Mouse (Mus musculus): ENCODE results near the gene Klhl9. TPM values are rescaled to one million over a fixed set of nuclear protein-coding genes. Genes with fewer than 3 reads are reported as not detected.

Gene Klhl9
- polyA plus RNA-seq, 1 experiment from 2014 or later: 95.6 TPM

DNA sequence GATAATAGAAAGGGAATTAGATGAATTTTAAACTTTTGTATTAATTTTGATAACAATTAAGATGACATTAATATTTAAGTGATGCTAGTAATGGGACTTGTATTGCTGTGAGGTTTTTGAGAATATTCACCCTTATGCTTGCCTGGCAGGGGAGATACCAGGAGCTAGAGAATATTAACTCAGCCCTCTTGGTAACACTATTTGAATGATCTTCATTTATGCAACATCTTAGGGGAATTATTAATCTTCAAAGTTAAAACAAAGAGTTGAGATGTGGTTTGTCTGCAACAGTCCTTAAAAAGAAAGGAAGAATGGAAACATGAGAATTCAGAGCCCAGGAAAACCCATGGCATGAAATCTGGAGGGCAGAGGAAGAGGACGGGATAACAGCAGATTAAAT lies 23.0 kb downstream of the Klhl9 start:
- WGBS: 93% methylated on average over 1 of the region's 1 CpGs
- DNase-seq (ENCODE audit: low spot score): no peak
- Histone ChIP-seq H3K36me3 (no peaks in the 10 kb centered on the region), H3K9me3 (replicated peaks) (no peaks in the 10 kb centered on the region), H3K4me1 (no peaks in the 10 kb centered on the region), H3K27ac (replicated peaks) (no peak overlapping the region), H3K27me3 (ENCODE audit: low read depth, poor library complexity, severe bottlenecking) (no peaks in the 10 kb centered on the region), H3K4me3 (no peak overlapping the region)

DNA sequence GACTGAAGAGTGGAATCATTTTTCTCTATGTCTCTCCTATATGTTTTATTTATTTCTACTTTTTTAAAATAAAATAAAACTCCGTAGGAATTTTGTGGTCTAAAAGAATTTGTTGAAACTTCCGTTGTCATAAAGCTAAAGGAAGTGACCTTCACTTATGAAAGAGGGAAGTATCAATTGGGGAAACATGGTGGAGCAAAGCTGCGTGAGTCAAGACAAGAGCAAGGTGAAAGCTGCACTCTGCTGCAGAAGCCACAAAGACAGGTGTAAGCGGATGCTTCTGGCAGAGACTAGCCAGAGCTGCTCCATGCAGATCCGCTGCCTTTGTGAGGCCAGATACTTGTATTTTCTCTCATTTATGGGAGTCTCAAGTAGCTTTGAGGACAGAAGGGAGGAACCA lies 23.5 kb downstream of the Klhl9 start:
- WGBS: 85% methylated on average over 5 of the region's 5 CpGs
- H3K9me3 ChIP-seq (replicated peaks): no peaks in the 10 kb centered on the region
- DNase-seq (ENCODE audit: low spot score): no peak
- H3K27me3 ChIP-seq (ENCODE audit: low read depth, poor library complexity, severe bottlenecking): no peaks in the 10 kb centered on the region
- H3K4me3 ChIP-seq: no peak overlapping the region
- H3K36me3 ChIP-seq: no peaks in the 10 kb centered on the region
- no peaks in the 10 kb centered on the region for H3K4me1 ChIP-seq
- H3K27ac ChIP-seq (replicated peaks): no peak overlapping the region

GRCm38 (mm10) chr4:88697753-88698152 lies 24.5 kb downstream of the Klhl9 start:
- WGBS: 80% methylated on average over 4 of the region's 4 CpGs
- no peak for DNase-seq (ENCODE audit: low spot score)
- Histone ChIP-seq H3K9me3 (replicated peaks) (no peaks in the 10 kb centered on the region), H3K4me3 (no peak overlapping the region), H3K4me1 (no peaks in the 10 kb centered on the region), H3K27ac (replicated peaks) (no peak overlapping the region), H3K36me3 (no peaks in the 10 kb centered on the region), H3K27me3 (ENCODE audit: low read depth, poor library complexity, severe bottlenecking) (no peaks in the 10 kb centered on the region)

DNA sequence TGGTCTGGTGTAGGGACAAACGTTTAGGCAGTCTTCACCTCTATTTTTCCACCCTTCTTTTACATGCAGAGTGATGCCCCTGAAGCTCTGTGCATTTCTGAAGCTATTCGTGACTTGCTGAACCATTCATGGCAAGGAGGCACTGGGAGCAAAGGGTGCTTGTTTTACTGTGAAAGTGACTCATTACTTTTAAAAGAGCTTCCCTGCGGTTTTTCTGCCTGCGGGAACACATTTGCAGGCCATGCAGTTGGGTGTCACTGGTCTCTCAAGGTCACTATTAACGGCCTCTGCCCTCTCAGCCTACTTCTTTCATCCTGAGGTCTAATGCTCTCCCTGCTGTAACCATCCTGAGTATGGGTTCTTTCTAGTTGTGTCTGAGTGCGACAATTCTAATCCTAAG lies 25.2 kb downstream of the Klhl9 start:
- no peak for DNase-seq (ENCODE audit: low spot score)
- Histone ChIP-seq H3K27me3 (ENCODE audit: low read depth, poor library complexity, severe bottlenecking) (no peaks in the 10 kb centered on the region), H3K4me3 (no peak overlapping the region), H3K4me1 (no peaks in the 10 kb centered on the region), H3K27ac (replicated peaks) (no peak overlapping the region), H3K36me3 (no peaks in the 10 kb centered on the region), H3K9me3 (replicated peaks) (no peaks in the 10 kb centered on the region)
- 66% methylated on average over 6 of the region's 6 CpGs for WGBS

GRCm38 (mm10) chr4:88696237-88696884 lies 25.9 kb downstream of the Klhl9 start:
- Histone ChIP-seq H3K4me3 (no peak overlapping the region), H3K9me3 (replicated peaks) (no peaks in the 10 kb centered on the region), H3K27ac (replicated peaks) (no peak overlapping the region), H3K36me3 (no peaks in the 10 kb centered on the region), H3K4me1 (no peaks in the 10 kb centered on the region), H3K27me3 (ENCODE audit: low read depth, poor library complexity, severe bottlenecking) (no peaks in the 10 kb centered on the region)
- DNase-seq (ENCODE audit: low spot score): peak; percentile 78
- 27% methylated on average over 3 of the region's 3 CpGs for WGBS

- no peak overlapping the region for H3K27ac ChIP-seq (replicated peaks)
- no peak overlapping the region for H3K4me3 ChIP-seq
- DNase-seq (ENCODE audit: low spot score): no peak
- H3K9me3 ChIP-seq (replicated peaks): no peaks in the 10 kb centered on the region
- H3K4me1 ChIP-seq: no peaks in the 10 kb centered on the region
- WGBS: 92% methylated on average over 2 of the region's 2 CpGs
- H3K36me3 ChIP-seq: no peaks in the 10 kb centered on the region
- H3K27me3 ChIP-seq (ENCODE audit: low read depth, poor library complexity, severe bottlenecking): no peaks in the 10 kb centered on the region
Observed at GRCm38 (mm10) chr4:88693392-88693791, 28.9 kb downstream of the Klhl9 start.

GRCm38 (mm10) chr4:88692537-88692936 lies 29.7 kb downstream of the Klhl9 start:
- Histone ChIP-seq H3K4me3 (no peak overlapping the region), H3K4me1 (no peaks in the 10 kb centered on the region), H3K27ac (replicated peaks) (no peak overlapping the region), H3K27me3 (ENCODE audit: low read depth, poor library complexity, severe bottlenecking) (no peaks in the 10 kb centered on the region), H3K9me3 (replicated peaks) (no peaks in the 10 kb centered on the region), H3K36me3 (no peaks in the 10 kb centered on the region)
- DNase-seq (ENCODE audit: low spot score): no peak
- 90% methylated on average over 1 of the region's 1 CpGs for WGBS

DNA sequence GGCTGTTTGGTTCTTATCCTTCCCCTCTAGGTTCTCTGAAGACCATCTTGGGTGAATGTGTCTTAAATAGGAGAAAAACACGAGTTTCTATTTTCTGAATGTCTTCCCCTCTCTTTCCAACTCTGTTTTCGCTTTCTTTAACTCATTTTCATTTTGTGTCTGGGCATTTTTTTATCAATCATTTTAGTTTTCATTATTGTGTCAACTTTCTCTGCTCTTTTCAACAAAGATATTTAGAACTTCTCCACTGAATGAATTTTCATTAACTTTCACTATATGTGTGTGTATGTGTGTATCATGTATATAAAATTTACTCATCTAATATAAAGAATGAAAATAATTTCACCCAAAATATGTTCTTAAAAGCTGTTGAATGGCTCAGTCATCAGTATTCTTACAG lies 31.0 kb downstream of the Klhl9 start, which contains the start of gene Ifnab:
Gene Ifnab (minus strand): TSS at position 101 of the 400 bp plus-strand sequence.
- Histone ChIP-seq H3K27ac (replicated peaks) (no peak within 1 kb of the TSS), H3K9me3 (replicated peaks) (no peaks in the 10 kb centered on the region), H3K36me3 (no peaks in the 10 kb centered on the region), H3K27me3 (ENCODE audit: low read depth, poor library complexity, severe bottlenecking) (no peaks in the 10 kb centered on the region), H3K4me1 (no peaks in the 10 kb centered on the region), H3K4me3 (no peak within 1 kb of the TSS)
- no peak for DNase-seq (ENCODE audit: low spot score)
- WGBS: 68% methylated on average over 2 of the region's 2 CpGs

- WGBS: 89% methylated on average over 1 of the region's 1 CpGs
- DNase-seq (ENCODE audit: low spot score): no peak
- Histone ChIP-seq H3K4me3 (no peak within 1 kb of the TSS), H3K27ac (replicated peaks) (no peak within 1 kb of the TSS), H3K27me3 (ENCODE audit: low read depth, poor library complexity, severe bottlenecking) (no peaks in the 10 kb centered on the region), H3K4me1 (no peaks in the 10 kb centered on the region), H3K36me3 (no peaks in the 10 kb centered on the region), H3K9me3 (replicated peaks) (no peaks in the 10 kb centered on the region)
Observed at GRCm38 (mm10) chr4:88683812-88684211, 38.5 kb downstream of the Klhl9 start, which contains the start of gene Ifna2. Gene Ifna2 (minus strand): TSS chr4:88683912.

DNA sequence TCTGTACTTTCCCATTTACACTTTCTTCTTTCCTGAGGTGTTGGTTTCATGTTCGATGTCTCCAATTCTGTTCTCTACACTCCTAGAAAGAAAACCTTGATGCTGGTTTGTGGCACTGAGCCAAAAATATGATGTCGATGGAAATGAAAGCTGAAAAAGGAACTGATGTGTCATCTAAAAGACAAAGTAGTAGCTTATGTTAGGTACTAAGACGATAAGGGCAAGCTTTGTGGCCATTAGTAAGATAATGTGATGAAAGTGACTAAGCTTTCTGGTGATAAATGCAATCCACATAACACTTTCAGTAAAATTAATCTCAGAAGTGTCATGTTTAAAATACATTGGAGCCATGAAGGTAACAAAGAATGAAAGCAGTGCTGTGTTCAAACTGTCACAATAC lies 40.9 kb downstream of the Klhl9 start:
- Histone ChIP-seq H3K27ac (replicated peaks) (no peak overlapping the region), H3K4me3 (no peak overlapping the region), H3K27me3 (ENCODE audit: low read depth, poor library complexity, severe bottlenecking) (no peaks in the 10 kb centered on the region), H3K4me1 (no peaks in the 10 kb centered on the region), H3K36me3 (no peaks in the 10 kb centered on the region), H3K9me3 (replicated peaks) (no peaks in the 10 kb centered on the region)
- 82% methylated on average over 3 of the region's 3 CpGs for WGBS
- DNase-seq (ENCODE audit: low spot score): no peak

DNA sequence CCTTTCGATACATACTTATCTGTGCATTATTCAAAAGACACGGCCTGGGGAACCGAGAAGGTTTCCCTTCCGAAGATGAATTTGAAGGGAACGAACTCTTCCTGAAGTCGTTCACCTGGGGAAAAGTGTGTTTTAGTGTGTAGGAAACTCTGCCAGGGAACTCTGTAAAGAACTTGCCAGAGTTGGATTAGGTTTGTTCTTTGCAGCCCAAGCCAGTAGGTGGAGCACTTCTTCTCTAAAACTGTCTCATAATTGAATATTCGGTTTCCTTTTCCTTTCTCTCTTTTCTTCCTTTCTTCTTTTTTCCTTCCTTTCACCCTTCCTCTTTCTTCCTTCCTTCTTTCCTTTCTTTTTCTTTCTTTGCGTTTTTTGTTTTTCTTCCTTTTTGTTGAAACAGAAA lies 41.9 kb downstream of the Klhl9 start:
- no peak for DNase-seq (ENCODE audit: low spot score)
- 54% methylated on average over 8 of the region's 8 CpGs for WGBS

GRCm38 (mm10) chr4:88676824-88677223 lies 45.4 kb downstream of the Klhl9 start, which contains the start of gene Ifna16:
Gene Ifna16 (minus strand): TSS chr4:88676924.
- 81% methylated on average over 1 of the region's 1 CpGs for WGBS
- H3K4me3 ChIP-seq: no peak within 1 kb of the TSS
- H3K9me3 ChIP-seq (replicated peaks): no peaks in the 10 kb centered on the region
- no peak within 1 kb of the TSS for H3K27ac ChIP-seq (replicated peaks)
- H3K36me3 ChIP-seq: no peaks in the 10 kb centered on the region
- H3K27me3 ChIP-seq (ENCODE audit: low read depth, poor library complexity, severe bottlenecking): no peaks in the 10 kb centered on the region
- DNase-seq (ENCODE audit: low spot score): no peak
- no peaks in the 10 kb centered on the region for H3K4me1 ChIP-seq

More for the DNA sequence above, 41.9 kb downstream of the Klhl9 start:
- no peak overlapping the region for H3K27ac ChIP-seq (replicated peaks)
- H3K9me3 ChIP-seq (replicated peaks): no peaks in the 10 kb centered on the region
- H3K36me3 ChIP-seq: no peaks in the 10 kb centered on the region
- H3K27me3 ChIP-seq (ENCODE audit: low read depth, poor library complexity, severe bottlenecking): no peaks in the 10 kb centered on the region
- no peak overlapping the region for H3K4me3 ChIP-seq
- no peaks in the 10 kb centered on the region for H3K4me1 ChIP-seq

All from midbrain, embryonic 10.5 days (tissue).